Mouse (Mus musculus): ENCODE data around the gene Tspan32.

Gene Tspan32

DNA sequence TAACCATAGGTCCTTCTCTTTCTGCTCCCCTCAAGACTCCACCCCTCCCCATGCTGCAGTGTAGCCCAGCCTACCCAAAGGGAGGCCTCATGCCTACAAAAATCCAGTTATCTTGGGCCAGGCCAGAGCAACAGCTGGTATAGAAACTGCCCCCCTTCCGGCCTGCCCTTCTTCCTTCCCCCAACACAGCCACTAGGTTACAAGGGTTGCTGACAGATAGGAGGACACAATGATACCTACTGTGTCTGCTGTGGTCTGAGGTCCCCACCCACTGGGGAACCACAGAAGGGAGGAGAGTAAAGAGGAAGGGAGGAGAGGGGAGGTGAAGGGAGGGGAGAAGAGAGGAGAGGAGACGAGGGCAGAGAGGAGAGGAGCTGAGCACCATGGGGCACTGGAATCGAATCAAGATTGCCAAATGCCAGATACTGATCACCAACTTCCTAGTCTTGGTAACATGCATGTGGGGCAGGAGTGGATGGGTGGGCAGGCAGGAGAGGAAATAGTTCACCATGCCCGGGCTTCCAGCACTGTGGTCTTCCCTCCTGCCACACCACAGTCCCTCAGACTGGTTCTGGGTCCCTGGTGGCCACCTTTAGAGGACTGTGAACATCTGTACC lies at the start of gene Tspan32:
Tspan32 (plus strand) TSS at position 320 of the 617 bp plus-strand sequence.
- DNase-seq (ENCODE audit: inconsistent ontology term), result no peak

- DNase-seq (ENCODE audit: inconsistent ontology term), result no peak
Observed at GRCm38 (mm10) chr7:142956018-142956417, 48.8 kb upstream of the Tspan32 start.

- no peak for DNase-seq (ENCODE audit: inconsistent ontology term)
Observed at GRCm38 (mm10) chr7:142958817-142959216, 46.0 kb upstream of the Tspan32 start.

GRCm38 (mm10) chr7:142959752-142960151 lies 45.1 kb upstream of the Tspan32 start:
- DNase-seq (ENCODE audit: inconsistent ontology term), result no peak

DNA sequence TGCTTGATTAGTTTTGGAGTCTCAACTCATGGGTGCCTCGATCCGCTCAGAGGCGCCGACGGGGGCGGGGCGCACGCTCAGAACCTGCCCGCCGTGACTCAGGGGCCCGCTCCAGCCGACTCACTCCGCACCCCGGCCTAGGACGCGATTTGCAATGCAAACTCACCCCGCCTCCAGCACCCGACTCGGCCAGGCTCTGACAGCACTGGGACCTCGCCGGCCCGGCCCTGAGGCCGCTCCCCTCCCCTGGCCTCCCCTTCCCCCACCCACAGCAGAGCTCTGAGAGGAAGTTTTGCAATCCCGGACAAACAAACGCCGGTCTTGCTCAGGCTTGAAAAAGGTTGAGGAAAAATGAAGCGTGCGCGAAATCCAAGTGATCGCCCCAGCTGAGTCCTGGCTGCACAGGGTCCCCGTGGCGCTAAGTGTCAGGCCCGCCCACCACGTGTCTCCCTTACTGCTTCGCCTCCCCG lies 37.4 kb upstream of the Tspan32 start:
- peak; percentile 46 for DNase-seq (ENCODE audit: inconsistent ontology term)

DNA sequence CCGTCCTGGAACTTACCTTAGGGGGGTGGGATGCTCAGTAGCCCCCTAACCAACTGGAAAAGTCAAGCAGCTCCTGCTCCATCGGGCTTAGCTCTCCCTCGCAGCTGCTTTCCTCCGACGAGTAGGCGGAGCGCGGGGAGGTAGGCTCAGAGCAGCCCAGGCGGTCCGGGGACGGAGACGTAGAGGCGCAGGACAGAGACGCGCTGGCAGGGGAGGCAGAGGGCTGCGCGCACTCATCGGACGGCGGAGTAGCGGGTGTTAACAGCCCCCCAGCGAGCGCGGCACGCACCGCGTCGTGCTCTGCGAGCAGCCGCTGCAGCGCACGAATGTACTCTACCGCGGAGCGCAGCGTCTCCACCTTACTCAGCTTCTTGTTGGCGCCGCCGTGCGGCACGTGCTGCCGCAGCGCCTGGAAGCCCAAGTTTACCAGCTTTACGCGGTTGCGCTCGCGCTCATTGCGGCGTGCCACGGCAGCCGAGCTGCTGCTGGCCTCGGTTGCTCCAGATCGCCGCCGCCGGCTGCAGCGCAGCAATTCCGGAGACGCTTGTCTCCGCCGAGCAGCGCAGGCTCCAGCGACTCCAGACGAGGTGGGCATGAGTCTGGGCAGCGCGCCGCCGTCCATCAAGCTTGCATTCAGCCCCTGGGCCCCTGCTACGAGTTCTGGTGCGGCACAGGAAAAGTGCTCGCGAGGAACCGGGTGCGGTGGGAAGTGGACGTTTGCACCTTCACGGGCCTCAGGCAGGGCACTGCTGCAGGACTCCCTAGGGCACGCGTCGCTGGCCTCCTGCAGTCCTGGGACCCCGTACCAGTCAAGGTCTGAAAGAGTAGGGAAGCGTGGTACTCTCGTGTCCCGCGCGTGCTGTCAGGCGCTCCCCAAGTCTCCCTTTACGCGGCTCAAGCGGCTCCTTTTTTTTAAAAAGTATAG lies 36.7 kb upstream of the Tspan32 start:
- peak; percentile 50 for DNase-seq (ENCODE audit: inconsistent ontology term)

DNA sequence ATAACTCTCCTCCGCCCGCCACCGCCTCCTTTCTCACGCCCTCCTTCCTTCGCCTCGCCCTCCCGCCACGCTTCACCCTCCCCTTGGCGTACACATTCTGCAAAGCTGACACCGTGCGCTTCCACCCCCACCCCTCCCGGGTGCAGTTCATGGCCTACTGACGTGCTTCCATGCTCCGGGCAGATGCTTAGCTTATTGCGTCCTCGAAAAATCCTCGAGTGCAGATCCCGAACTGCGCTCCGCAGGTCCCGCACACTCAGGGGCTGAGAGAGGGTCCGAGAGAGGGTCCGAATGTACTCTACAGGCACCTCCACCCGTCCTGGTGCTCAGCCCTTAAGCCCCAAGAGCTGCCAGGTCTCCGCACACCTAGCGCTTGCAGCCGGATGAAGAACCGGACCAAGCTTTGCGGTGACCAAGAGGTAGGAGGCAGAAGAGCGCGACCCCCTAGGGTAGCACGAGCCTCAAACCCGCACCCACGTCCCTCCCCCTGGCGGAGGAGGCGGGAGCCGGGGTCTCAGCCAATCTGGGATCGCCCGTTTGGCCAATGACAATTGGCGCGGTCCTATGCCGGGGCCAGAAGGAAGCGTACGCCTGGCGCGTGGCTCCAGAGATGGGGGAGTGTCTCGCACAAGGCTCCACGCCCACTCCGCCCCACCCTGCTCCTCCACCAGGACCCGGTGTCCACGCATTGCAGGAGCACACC lies 35.9 kb upstream of the Tspan32 start, which contains the start of gene Ascl2:
Ascl2 (minus strand) TSS at position 456 of the 703 bp plus-strand sequence.
- DNase-seq (ENCODE audit: inconsistent ontology term), result peak; percentile 24

GRCm38 (mm10) chr7:142981908-142982307 lies 22.9 kb upstream of the Tspan32 start:
- no peak for DNase-seq (ENCODE audit: inconsistent ontology term)

GRCm38 (mm10) chr7:142985146-142985545 lies 19.7 kb upstream of the Tspan32 start:
- DNase-seq (ENCODE audit: inconsistent ontology term), result no peak

- no peak for DNase-seq (ENCODE audit: inconsistent ontology term)
Observed at GRCm38 (mm10) chr7:142987718-142988117, 17.1 kb upstream of the Tspan32 start.

GRCm38 (mm10) chr7:142995004-142995403 lies 9.8 kb upstream of the Tspan32 start:
- no peak for DNase-seq (ENCODE audit: inconsistent ontology term)

DNA sequence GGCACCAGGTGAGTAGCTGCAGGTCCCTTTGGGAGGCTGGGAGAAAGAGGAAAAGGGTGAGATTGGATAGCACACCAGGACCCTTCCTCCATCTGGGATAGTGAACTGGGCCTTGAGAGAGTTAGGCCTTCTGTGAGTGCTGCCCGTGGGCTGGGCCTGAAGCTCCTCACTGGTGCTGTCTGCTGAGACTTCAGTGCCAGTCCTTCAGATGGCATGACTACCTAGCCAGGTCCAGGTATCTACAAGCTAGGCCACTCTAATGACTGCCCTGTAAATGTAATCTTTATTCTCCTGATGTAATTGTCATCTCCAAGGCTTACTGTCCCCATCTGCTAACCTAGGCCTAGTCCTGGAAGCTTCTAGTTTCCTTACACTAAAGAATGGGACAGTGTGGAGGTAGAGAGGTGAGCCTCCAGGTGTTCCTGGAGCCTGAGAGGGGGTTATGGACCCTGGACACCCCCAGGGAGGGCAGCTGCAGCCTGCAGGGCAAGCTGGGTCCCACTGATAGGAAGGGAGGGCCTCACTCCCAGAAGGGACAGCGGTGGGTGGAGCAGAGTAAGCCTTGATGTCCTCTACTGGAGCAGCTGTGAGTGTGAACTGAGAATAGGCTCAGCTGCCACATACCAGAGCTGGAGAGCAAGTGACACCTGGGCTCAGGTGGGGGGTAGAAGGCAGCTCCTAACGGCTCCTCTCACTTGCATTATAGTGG lies 9.1 kb upstream of the Tspan32 start:
- no peak for DNase-seq (ENCODE audit: inconsistent ontology term)

DNA sequence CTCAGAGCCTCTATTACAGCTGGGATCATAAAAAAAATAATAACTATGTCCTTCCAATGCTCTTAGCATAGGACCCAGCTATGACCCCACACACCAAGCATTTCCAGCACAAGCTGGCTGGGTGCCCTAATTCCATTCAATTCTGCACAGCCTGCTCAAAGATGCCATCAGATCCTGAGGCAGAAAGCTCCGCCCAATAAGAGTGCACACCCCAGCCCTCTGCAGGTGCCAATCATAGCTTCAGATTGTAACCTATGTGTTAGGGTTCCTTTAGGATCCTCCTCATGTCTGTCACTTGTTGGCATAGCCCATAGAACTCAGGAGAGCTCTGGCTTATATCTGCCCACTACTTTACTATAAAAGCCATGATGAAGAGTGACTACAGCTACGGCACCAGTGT lies 7.8 kb upstream of the Tspan32 start:
- no peak for DNase-seq (ENCODE audit: inconsistent ontology term)

DNA sequence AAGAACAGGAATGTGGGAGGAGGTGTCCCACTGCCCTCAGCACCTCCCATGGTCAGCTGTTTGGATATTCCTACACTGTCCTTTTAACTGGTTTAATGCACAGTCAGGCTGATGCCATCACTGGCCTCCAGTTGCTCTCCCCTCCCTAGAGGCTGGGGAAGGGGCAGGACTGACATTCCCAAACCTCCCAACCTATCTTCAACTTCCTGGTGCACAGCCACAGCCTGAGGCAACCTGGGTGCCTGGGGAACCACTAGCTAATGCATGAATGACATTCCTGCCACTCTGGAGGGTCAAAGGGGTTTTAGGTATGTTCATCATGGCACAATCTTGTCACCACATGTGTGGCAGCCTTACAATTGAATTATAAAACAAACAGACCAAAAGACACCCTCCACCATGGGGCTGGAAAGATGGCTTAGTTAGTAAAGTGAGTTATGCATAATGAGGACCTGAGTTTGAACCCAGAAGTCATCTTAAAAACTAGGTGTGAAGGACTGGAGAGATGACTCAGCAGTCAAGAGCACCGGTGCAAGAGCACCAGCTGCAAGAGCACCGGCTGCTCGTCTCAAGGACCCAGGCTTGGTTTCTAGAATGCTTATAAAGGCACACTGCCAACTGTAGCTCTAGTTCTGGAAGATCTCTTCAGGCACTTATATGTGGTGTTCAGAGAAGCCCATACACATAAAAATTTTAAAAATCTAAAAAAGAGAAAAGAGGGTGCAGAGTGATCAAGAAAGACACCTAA lies 7.3 kb upstream of the Tspan32 start:
- DNase-seq (ENCODE audit: inconsistent ontology term), result no peak

DNA sequence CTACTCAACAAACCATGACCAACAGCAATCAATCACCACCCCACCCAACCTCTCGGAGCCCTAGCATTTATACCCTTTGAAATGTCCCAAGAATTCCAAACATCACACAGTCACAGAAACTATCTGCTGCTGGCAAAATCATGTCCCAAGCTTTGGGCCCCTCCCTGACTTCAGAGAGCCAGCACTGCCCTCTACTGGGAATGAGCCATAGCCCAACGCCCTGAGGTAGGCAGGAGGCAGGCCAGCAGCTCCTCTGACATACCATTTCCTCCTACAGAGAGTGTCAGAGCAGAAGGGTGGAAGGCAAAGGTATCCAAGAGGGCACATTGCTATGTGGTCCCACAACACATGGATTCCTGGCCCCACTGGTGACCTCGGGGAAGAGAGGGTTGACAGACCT lies 2.2 kb upstream of the Tspan32 start:
- peak; percentile 50 for DNase-seq (ENCODE audit: inconsistent ontology term)

DNA sequence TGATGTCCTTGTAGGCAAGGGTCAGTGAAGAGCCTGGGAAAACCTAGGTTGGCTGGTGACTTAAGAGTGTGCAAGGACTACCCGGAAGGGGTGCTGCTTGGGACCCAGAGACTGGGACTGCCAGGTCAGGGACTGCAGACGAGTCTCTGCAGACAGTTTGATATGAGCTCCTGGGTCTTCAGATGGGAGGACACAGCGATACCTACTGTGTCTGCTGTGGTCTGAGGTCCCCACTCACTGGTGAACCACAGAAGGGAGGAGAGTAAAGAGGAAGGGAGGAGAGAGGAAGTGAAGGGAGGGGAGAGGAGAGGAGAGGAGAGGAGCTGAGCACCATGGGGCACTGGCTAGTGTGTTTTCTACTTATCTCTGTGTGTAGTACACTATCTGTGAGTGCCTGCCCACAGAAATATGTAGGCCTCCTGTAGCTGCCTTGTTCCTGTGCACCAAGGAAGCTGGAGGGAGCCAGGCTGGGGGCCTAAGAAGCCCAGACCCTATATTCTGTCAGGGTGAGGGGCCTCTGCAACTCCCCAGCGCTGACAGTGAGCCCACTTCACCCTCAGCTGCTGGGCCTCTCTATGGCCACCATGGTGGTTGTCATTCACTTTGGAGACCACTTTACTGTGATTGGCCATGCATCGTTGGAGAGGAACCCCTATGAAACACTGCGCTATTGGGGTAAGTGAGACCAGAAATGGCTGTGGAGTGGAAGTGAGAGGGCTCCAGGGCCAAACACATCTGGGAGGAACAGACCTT lies 674 bp downstream of the Tspan32 start:
- DNase-seq (ENCODE audit: inconsistent ontology term), result no peak

GRCm38 (mm10) chr7:143006097-143006755 lies 1.4 kb downstream of the Tspan32 start:
- no peak for DNase-seq (ENCODE audit: inconsistent ontology term)

DNA sequence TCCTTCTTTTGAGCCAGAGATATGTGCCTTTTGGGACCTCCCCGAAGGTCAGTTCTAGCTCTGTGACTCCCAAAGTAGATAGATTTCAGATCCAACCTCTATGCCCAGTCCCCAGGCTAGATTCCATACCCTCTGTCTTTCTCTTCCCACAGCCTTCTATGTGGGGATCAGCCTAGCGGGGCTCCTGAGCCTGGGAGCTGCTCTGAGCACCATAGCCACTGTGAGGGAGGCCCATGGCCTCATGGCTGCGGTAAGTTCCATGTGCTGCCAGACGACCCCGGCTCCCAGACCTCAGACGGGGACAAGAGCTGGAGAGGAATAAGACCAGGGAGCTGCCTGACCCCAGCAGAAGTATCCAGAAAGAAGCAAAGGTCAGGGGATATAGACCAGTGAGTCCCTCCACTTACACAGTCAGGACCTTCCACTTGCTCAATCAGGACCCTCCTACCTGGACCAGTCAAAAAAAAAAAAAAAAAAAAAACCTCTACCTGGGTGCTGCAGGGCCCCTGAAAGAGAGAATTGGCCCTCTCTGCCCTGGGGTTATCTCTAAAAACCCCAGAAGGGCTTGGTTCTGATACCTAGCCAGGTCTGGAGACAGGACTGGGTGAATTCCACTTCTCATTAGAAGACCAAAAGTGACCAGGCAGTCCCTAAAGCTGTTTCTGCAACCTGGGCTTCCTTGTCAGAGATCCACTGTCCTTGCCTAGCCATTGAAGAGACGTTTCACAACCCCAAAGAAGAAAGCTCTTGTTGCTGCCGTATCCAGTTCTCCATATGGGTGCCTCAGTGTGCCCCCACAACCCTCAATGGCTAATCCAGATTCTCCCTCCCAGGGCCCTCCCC lies 2.1 kb downstream of the Tspan32 start:
- no peak for DNase-seq (ENCODE audit: inconsistent ontology term)
